Mouse (Mus musculus) limb, embryonic 12.5 days (tissue): ENCODE measurements at regions not wholly inside any gene's neighbourhood (a gene's known extent, or its start where the extent isn't known, plus 50 kb on each side); places are given as distances from the start of the nearest gene placed in this dataset.

ENCODE experiments used
- ATAC-seq: fragments of 200-750 bp; cut with Nextera tagmentation; 2 replicates; pipeline ENCODE4 v1.8.0; 2017; ENCODE audit warnings: low read depth, moderate TSS enrichment; ENCODE audit not compliant: insufficient number of reproducible peaks, insufficient read depth, low FRiP score, low TSS enrichment
- H3K27ac ChIP-seq: fragments of 300-500 bp; sonication (generic); 2 replicates; pipeline ENCODE4 v1.5.1; 2016; ENCODE audit warnings: mild to moderate bottlenecking, moderate library complexity
- H3K27me3 ChIP-seq: fragments of 300-500 bp; sonication (generic); 2 replicates; pipeline ENCODE4 v1.6.1; 2016; ENCODE audit warnings: mild to moderate bottlenecking, moderate library complexity
- H3K36me3 ChIP-seq: fragments of 300-500 bp; sonication (generic); 2 replicates; pipeline ENCODE4 v1.6.1; 2016; ENCODE audit warnings: mild to moderate bottlenecking, moderate library complexity
- H3K4me1 ChIP-seq: fragments of 300-500 bp; sonication (generic); replicated peaks from 2 replicates; pipeline ENCODE4 v1.6.1; 2016
- H3K4me2 ChIP-seq: fragments of 300-500 bp; sonication (generic); 2 replicates; pipeline ENCODE4 v1.6.1; 2016; ENCODE audit warnings: mild to moderate bottlenecking, moderate library complexity
- H3K4me3 ChIP-seq: fragments of 300-500 bp; sonication (generic); replicated peaks from 2 replicates; pipeline ENCODE4 v1.5.1; 2016; ENCODE audit warnings: mild to moderate bottlenecking
- H3K9ac ChIP-seq: fragments of 300-500 bp; sonication (generic); replicated peaks from 2 replicates; pipeline ENCODE4 v1.6.1; 2016; ENCODE audit warnings: mild to moderate bottlenecking, moderate library complexity
- H3K9me3 ChIP-seq: fragments of 300-500 bp; sonication (generic); 2 replicates; pipeline ENCODE4 v1.6.1; 2016; ENCODE audit warnings: mild to moderate bottlenecking, moderate library complexity
- WGBS: fragments of 180-500 bp; shearing (Covaris S2); methylation state at CpG from one replicate; pipeline ENCODE4 v1.1.7; 2016; 5-methylcytosine and 5-hydroxymethylcytosine counted together

GRCm38 (mm10) chr3:143252643-143253042 lies 370.8 kb upstream of the Pkn2 start:
- no peak overlapping the region for H3K27ac ChIP-seq
- no peaks in the 10 kb centered on the region for H3K36me3 ChIP-seq
- H3K4me2 ChIP-seq, result no peak overlapping the region
- no peak overlapping the region for H3K4me3 ChIP-seq
- no peaks in the 10 kb centered on the region for H3K27me3 ChIP-seq
- no peak overlapping the region for H3K9ac ChIP-seq
- no peaks in the 10 kb centered on the region for H3K4me1 ChIP-seq
- ATAC-seq, result no peak
- 66% methylated on average over 1 of the region's 1 CpGs for WGBS
- no peaks in the 10 kb centered on the region for H3K9me3 ChIP-seq

- Histone ChIP-seq H3K4me1 (no peaks in the 10 kb centered on the region), H3K27ac (no peak overlapping the region), H3K4me3 (no peak overlapping the region), H3K27me3 (no peaks in the 10 kb centered on the region), H3K9ac (no peak overlapping the region), H3K9me3 (no peaks in the 10 kb centered on the region), H3K36me3 (no peaks in the 10 kb centered on the region), H3K4me2 (no peak overlapping the region)
- no peak for ATAC-seq
- 70% methylated on average over 2 of the region's 2 CpGs for WGBS
Observed at GRCm38 (mm10) chr3:143252008-143252407, 370.2 kb upstream of the Pkn2 start.

GRCm38 (mm10) chr3:143242691-143243090 lies 360.9 kb upstream of the Pkn2 start:
- peaks cover 5% of the 10 kb centered on the region for H3K4me1 ChIP-seq

DNA sequence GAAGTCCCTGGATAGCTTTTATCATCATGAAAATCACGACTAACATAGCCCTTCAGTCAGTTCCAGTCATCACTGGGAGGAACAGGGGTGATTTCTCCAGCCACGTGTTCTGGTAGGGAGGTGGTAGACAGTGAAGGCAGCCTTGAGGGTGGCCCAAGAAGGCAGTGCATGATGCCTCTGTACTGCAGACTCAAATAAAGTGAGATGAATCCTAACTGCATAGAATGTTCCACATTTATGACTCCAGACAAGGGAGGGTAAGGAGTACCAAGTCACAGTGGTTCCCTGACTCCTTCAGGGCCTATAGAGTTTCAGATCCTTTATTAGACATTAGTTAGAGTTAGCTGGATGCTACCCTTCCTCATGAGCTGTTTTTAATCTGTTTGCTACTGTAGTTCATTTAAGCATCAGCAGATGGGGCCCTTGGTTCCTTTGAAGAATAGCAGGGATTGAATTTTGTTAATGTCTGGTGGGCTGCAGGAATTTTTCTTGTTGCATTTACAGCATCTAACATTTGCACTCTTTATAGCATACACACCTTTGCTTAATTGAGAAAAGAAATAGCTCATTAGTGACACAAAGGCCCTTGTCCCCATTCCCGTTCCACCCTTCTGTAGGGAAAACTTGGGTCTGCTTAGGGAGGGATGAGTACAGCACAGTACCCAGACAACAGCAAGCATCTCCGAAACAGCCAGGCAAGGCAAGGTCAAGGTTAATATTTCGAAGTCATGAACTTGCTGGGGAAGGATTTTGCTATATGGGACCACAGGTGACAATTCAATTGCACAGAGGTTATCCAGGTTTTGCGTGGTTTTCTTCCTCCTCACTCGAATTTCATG lies 359.0 kb upstream of the Pkn2 start:
- Histone ChIP-seq H3K36me3 (no peaks in the 10 kb centered on the region), H3K9ac (no peak overlapping the region), H3K4me3 (no peak overlapping the region), H3K27me3 (no peaks in the 10 kb centered on the region), H3K27ac (no peak overlapping the region), H3K4me1 (peaks cover 5% of the 10 kb centered on the region), H3K4me2 (no peak overlapping the region), H3K9me3 (no peaks in the 10 kb centered on the region)
- ATAC-seq, result no peak
- WGBS, result 69% methylated on average over 7 of the region's 7 CpGs

More at GRCm38 (mm10) chr3:143242691-143243090, 360.9 kb upstream of the Pkn2 start:
- Histone ChIP-seq H3K9ac (no peak overlapping the region), H3K4me2 (no peak overlapping the region), H3K9me3 (no peaks in the 10 kb centered on the region), H3K27ac (no peak overlapping the region), H3K4me3 (no peak overlapping the region), H3K27me3 (no peaks in the 10 kb centered on the region), H3K36me3 (no peaks in the 10 kb centered on the region)
- no peak for ATAC-seq
- 68% methylated on average over 4 of the region's 4 CpGs for WGBS

DNA sequence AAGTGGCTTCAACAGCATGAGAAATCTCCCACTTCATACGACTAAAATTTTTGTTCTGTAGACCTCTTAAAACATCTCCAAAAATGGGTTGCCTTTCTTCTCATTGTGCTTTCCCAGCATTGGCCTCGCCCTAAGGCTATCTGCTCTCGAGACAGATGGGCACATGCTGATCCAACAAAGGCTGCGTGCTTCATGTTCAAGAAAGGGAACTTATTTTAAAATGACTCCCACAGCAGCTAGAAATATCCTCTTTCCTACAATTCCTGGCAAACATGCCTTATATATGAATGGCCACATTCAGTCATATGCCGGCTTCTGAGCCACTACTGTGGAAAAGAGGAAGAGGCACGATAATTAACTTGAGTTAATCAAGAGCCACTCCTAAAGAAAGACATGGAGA lies 356.7 kb upstream of the Pkn2 start:
- no peaks in the 10 kb centered on the region for H3K9me3 ChIP-seq
- peaks cover 5% of the 10 kb centered on the region for H3K4me1 ChIP-seq
- no peak overlapping the region for H3K9ac ChIP-seq
- H3K27ac ChIP-seq, result no peak overlapping the region
- no peak overlapping the region for H3K4me3 ChIP-seq
- 80% methylated on average over 6 of the region's 6 CpGs for WGBS
- H3K36me3 ChIP-seq, result no peaks in the 10 kb centered on the region
- ATAC-seq, result no peak
- H3K4me2 ChIP-seq, result no peak overlapping the region
- no peaks in the 10 kb centered on the region for H3K27me3 ChIP-seq

DNA sequence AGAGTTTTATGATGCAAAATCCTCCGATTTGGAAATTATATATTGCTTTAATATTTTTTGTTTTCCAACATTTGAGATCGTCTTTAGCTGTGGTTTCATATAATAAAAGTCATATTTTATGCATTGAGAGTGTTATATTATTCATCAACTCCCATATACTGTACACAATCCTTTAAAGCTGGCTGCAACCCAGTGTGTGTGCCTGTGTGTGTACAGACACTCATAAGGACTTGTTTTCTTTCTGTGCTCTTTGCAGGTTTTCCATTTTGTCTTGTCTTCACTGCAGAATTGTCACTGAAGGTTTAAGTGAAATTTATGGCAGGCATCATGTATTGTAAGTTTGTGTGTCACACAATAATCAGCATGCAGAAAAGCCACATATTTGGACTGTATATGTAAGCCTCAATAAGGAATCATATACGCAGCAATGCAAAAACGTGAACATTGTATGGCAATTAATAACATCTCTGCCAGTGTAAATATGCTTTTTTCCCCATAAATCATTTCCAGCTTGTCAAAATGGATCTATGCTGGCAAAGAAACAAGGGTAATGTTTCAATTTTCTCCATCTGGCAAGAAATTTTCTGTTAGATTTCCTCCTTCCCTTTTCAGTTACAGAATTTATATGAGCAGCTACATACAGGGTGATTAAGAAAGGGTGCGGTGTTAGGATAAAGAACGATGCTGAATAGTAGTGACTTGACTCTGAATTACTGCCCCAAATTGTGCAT lies 342.4 kb upstream of the Pkn2 start:
- no peak overlapping the region for H3K4me2 ChIP-seq
- no peaks in the 10 kb centered on the region for H3K4me1 ChIP-seq
- no peak overlapping the region for H3K4me3 ChIP-seq
- no peaks in the 10 kb centered on the region for H3K36me3 ChIP-seq
- H3K27me3 ChIP-seq, result no peaks in the 10 kb centered on the region
- WGBS, result 78% methylated on average over 6 of the region's 6 CpGs
- H3K9me3 ChIP-seq, result no peaks in the 10 kb centered on the region
- no peak for ATAC-seq
- no peak overlapping the region for H3K9ac ChIP-seq
- H3K27ac ChIP-seq, result no peak overlapping the region

DNA sequence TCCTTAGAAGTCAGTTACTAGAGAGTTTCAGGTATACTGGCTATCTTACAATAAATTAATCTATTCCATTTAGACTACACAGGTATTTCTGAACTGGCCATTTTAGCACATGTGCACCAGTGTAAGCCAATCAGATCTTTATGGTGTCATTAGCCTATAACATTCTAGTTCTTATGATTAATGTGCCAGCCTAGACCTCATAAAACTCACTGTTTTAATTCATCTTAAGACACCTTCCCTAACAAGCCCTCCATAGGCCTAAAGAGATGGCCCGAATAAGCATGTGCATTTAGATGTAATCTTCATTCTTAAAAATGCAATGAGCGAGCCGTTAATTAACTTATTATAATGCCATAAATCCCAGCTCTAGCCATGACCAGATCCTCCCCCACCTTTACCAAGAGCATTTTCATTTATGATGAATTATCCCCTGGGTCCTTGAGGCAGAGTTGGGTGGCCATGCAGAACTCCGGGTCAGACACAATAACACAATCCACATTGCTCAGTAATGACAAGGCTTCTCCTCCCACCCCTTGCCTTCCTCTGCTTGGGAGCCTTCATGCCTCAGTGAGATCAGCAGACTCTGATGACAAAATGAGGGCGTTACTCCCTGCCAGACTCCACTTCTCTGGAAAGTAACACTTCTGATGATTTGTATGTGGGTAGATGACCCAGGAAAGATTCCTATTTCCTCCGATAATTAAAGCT lies 311.6 kb upstream of the Pkn2 start:
- no peak overlapping the region for H3K4me3 ChIP-seq
- no peak overlapping the region for H3K4me2 ChIP-seq
- H3K4me1 ChIP-seq, result no peaks in the 10 kb centered on the region
- no peak overlapping the region for H3K27ac ChIP-seq
- no peaks in the 10 kb centered on the region for H3K9me3 ChIP-seq
- WGBS, result 75% methylated on average over 6 of the region's 6 CpGs
- ATAC-seq, result no peak
- H3K9ac ChIP-seq, result no peak overlapping the region
- no peaks in the 10 kb centered on the region for H3K36me3 ChIP-seq
- no peaks in the 10 kb centered on the region for H3K27me3 ChIP-seq

- ATAC-seq, result no peak
- H3K4me1 ChIP-seq, result no peaks in the 10 kb centered on the region
- H3K9ac ChIP-seq, result no peak overlapping the region
- no peak overlapping the region for H3K4me2 ChIP-seq
- H3K27me3 ChIP-seq, result no peaks in the 10 kb centered on the region
- H3K36me3 ChIP-seq, result no peaks in the 10 kb centered on the region
- H3K27ac ChIP-seq, result no peak overlapping the region
- H3K9me3 ChIP-seq, result no peaks in the 10 kb centered on the region
- H3K4me3 ChIP-seq, result no peak overlapping the region
- 19% methylated on average over 7 of the region's 7 CpGs for WGBS
Observed at GRCm38 (mm10) chr3:143188931-143189330, 307.1 kb upstream of the Pkn2 start.

DNA sequence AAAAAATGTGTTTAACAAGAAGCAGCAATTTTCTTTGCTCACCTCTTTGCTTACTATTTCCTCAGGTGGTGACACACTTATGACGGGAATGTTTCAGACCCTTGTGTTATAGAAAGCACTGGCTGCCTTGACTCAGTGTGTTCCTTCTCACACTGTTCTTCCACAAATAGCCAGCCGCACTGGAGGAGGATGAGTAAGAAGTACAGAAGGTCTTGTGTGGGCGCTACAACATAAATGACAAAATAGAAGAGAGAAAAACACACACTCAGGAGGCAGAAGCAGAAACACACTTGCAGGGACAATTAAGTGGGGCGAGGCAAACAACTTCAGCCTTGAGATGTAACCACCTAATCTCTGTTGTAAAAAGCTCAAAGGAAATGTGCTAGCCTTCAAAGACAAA lies 292.2 kb upstream of the Pkn2 start:
- Histone ChIP-seq H3K36me3 (no peaks in the 10 kb centered on the region), H3K9ac (no peak overlapping the region), H3K4me2 (no peak overlapping the region), H3K27me3 (no peaks in the 10 kb centered on the region), H3K9me3 (no peaks in the 10 kb centered on the region), H3K4me3 (no peak overlapping the region), H3K27ac (no peak overlapping the region), H3K4me1 (no peaks in the 10 kb centered on the region)
- no peak for ATAC-seq
- 66% methylated on average over 4 of the region's 4 CpGs for WGBS

DNA sequence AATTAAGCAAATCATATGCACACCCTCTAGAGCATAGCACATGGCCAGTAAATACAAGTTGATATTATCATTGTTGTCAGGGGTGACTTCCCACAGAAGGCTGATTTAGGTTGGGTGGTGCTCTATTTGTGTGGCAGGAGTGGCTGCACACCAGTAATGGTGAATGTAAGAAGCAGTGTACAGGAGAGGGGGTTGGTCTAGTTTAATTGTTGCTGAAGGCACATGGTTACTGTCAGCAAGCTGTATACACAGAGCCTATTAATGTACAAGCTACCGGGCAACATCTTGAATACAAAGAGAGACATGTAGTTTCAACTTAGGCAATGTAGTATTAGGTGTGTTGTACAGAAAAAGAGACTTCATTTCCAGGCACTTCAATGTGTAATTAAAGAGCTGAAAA lies 280.6 kb upstream of the Pkn2 start:
- Histone ChIP-seq H3K4me3 (no peak overlapping the region), H3K36me3 (no peaks in the 10 kb centered on the region), H3K9ac (no peak overlapping the region), H3K27me3 (no peaks in the 10 kb centered on the region), H3K4me1 (0 out of 2 replicates have a peak, but pooled peaks cover 7% of the 10 kb centered on the region), H3K9me3 (no peaks in the 10 kb centered on the region), H3K27ac (no peak overlapping the region), H3K4me2 (no peak overlapping the region)
- no peak for ATAC-seq
- WGBS, result 66% methylated on average over 1 of the region's 1 CpGs

DNA sequence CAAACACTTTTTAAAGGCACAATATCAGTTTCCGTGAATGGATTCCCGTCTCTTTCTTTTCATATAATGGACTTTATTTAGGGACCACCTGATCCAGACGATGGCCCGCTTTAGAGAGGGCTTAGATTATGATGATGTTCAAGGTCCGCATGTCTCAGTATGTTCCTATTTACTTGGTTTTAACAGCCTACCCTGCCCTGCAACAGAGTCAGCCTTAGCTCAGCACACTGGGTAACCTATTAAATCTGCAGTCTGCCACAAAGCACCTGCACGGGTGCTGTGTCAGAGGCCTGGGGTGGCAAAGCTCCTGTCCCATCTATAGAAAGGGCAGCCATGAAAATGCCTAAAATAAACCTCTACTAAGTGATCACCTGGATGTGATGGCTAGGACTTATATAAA lies 280.2 kb upstream of the Pkn2 start:
- Histone ChIP-seq H3K4me3 (no peak overlapping the region), H3K9me3 (no peaks in the 10 kb centered on the region), H3K4me1 (0 out of 2 replicates have a peak, but pooled peaks cover 7% of the 10 kb centered on the region), H3K27me3 (no peaks in the 10 kb centered on the region), H3K9ac (no peak overlapping the region), H3K27ac (no peak overlapping the region), H3K4me2 (no peak overlapping the region), H3K36me3 (no peaks in the 10 kb centered on the region)
- WGBS, result 82% methylated on average over 6 of the region's 6 CpGs
- ATAC-seq, result no peak
